Mouse (Mus musculus) mesoderm, embryonic 11.5 days (tissue): Measurements from ENCODE around the gene Lipe.

Experiments
- DNase-seq: peaks from one replicate; pipeline ENCODE4 v3.0.0-alpha.2; 2012; ENCODE audit warnings: low read depth, low spot score

Lipe gene

DNA sequence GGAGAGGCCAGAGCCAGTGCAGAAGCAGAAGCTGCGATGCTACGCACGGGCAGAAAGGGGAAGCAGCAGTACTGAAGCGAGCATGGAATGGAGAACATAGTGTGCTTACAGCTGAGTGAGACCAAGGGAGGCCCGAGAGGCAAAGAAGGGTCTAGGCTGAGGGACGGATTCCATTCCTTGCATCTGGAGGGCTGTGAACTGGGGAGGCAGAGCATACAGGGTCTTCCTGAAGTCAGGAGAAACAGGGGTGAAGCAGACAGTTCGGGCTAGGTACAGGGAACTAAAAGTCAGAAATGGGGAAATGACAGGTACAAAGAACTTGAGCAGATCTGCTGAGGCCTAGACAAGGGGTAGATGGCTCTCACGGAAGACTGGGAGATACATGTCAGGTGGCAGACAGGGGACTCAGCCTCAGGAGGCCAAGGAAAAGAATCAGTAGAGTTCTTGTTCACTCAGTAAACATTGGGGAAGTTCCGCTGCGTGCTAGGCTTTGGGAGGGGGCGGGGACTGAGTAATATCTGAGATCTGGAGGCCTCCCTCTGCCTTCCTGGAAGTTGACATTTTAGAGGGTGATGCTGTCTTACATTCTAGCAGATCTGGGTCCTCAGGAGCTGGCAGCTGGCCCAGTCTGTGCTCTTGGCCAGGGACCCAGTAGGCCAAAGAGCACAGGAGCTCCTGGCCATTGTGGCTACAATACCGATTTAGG lies 12.5 kb downstream of the Lipe start:
- DNase-seq, result no peak

DNA sequence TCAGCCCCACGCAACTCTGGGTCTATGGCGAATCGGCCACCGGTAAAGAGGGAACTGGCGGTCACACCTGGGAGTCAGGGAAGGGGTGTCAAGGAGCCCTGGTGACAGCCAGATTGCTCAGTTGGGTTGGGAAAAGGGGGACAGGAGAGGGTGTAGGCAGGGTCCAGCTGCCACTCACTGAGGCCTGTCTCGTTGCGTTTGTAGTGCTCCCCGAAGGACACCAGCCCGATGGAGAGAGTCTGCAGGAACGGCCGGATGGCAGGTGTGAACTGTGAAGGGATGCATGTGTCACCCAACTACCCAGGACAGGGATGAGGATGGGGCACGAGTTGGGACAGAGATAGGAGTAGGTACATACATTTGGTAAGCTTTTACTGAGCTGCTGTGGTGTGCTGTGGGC lies 13.3 kb downstream of the Lipe start:
- DNase-seq, result no peak

GRCm38 (mm10) chr7:25384818-25385217 lies 13.7 kb downstream of the Lipe start:
- no peak for DNase-seq

GRCm38 (mm10) chr7:25384318-25384717 lies 14.2 kb downstream of the Lipe start:
- DNase-seq, result no peak

DNA sequence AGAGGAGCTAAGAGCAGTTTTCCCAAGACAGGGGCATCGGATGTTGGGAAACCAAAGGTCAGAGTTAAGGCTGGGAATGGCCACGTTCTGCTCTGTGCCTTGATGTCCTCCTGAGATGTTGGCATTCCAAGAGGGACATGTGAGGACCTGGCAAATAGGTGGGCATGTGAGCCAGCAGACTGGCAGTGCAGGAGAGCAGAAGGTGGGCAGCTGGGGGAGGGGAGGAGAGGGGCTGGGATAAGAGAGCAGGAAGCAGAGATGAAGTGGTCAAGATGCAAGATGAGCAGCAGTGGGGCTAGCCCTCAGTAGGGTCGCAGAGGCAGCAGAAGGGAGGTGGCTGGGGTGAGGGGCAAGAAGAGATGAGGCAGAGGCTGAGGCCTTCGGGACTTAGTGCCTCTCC lies 14.6 kb downstream of the Lipe start:
- no peak for DNase-seq

- DNase-seq, result no peak
Measured at GRCm38 (mm10) chr7:25383385-25383784, 15.1 kb downstream of the Lipe start.

GRCm38 (mm10) chr7:25382541-25382940 lies 16.0 kb downstream of the Lipe start:
- no peak for DNase-seq

GRCm38 (mm10) chr7:25381284-25381680 lies 17.2 kb downstream of the Lipe start:
- DNase-seq, result no peak

- DNase-seq, result no peak
Measured at GRCm38 (mm10) chr7:25380392-25381283, 17.9 kb downstream of the Lipe start.

GRCm38 (mm10) chr7:25379551-25380351 lies 18.8 kb downstream of the Lipe start:
- DNase-seq, result peak; percentile 70

DNA sequence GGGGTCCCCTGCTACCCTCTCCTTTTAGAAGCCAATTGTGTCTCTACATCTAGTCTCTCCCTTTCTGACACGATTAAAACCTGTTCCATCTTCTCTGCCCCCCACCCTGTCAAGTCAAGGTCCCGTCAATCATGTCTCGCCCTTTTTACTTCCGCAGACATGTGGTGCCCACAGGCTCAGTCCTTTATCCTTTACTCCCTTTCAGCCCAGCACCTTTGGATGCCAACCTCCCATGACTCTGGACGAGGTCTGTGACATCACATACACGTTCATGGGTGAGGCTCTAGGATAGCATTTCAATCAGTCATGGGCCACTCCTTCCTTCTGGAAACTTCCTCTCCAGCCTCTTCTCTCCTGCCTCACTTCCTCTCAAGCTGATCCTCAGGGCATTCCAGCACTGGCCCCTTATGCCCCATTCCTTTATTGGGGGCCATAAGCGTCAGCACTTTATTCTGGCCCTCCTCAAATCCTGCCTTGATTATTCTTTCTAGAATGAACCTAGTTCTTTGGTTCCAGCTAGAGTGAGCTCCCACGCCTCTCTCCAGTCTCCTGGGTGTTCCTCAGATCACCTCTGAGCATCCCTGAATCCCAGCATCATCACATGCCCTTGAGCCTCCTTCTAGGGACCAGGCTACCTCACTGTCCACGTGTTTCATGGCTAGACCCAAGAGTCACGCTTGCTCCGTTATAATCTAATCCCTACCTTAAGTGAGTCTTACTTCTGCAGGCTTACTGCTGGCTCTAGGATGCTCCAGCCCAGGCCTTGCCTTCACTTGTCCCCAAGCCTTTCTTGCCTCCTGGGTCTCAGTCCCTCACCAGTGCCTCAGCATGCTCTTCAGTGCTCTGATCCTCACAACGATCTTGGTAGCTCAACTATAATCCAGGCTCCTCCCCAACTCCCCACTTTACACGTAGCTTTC lies 20.1 kb downstream of the Lipe start:
- no peak for DNase-seq

- DNase-seq, result no peak
Measured at GRCm38 (mm10) chr7:25377100-25377700, 21.3 kb downstream of the Lipe start.

- DNase-seq, result peak; percentile 77
Measured at GRCm38 (mm10) chr7:25376556-25376955, 22.0 kb downstream of the Lipe start.

DNA sequence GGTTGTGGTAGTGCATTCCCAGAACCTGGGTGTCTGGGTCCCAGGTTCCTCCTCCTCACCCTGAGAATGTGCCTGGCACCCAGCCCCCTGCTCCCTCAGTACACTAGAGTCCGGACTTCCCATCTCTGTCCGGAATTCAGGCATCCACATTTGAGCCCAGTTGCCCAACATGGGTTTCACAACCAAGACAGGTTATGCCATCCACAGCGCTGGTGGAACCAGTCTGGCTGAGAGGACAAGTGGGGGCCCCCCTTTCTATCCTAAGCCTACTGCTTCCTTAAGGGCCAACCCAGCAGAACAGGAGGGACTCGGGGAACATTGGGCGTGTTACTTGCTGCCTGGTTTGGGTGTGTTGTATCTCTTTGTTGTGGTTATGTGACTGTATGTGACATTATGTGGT lies 26.1 kb downstream of the Lipe start:
- no peak for DNase-seq

DNA sequence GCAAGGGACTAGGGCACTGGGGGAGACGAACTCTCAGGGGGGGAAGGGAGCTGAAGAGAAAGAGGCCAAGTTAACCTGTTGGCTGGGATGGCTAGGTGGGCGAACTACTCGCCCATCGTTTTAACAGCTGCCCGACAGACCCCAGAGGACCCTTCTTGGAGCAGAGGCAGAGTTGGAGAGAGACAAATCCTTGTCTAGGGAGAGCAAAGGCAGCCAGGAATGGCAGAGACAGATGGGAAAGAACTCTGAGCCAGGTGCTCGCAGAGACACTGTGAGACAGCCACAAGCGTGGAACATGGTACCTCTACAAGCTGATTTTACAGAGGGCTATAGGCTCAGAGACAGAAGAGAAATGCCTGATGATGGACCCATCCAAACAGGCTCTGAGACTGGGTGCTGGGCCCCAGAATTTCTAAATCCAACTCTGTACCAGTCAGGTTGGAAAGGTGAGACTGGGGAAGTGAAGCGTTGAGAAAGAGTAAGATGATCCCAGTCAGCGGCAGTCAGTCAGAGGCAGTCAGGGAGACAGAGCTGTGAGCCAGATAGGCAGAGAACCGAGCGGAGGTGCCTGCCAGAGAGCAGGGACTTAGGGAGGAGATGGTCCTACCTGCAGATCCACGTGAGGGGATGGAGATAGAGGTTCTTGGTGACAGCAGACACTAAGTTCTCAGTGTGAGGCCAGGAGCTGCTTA lies 29.3 kb downstream of the Lipe start, which contains the start of gene Cnfn:
Gene Cnfn (minus strand): TSS at position 667 of the 692 bp plus-strand sequence.
- no peak for DNase-seq

GRCm38 (mm10) chr7:25368333-25368732 lies 30.2 kb downstream of the Lipe start:
- no peak for DNase-seq

DNA sequence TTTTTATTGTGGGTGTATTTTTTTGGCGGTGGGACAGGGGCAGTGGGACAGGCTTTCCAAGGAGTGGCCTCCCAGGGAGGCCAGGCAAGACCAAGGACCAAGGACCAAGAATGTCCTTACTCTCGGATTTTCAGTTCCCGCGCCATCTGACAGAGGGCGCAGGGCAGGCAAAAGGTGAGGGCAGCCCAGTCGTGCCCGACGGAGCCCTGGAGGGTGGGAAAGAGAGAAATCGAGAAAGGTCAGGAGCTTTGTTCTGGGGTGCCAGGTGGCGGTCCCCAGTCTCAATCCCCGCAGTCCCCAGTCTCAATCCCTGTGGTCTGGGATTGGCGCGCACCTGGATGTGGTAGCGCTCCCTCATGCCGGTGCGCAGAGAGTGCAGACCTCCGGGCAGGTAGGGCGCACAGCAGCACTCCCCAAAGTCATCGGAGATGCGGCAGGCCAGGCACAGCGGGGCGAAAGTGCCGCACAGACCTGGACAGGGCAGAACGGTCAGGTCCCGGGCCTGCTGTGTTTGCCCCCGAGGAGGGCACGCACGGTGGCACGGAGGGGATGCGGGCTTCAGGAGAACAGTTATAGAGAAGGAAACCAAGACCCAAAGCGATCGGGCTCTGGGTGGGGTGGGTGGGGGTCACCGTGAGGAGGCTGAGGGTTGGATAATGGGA lies 30.7 kb downstream of the Lipe start:
- no peak for DNase-seq

- DNase-seq, result peak; percentile 55
Measured at GRCm38 (mm10) chr7:25365937-25366625, 32.4 kb downstream of the Lipe start.

DNA sequence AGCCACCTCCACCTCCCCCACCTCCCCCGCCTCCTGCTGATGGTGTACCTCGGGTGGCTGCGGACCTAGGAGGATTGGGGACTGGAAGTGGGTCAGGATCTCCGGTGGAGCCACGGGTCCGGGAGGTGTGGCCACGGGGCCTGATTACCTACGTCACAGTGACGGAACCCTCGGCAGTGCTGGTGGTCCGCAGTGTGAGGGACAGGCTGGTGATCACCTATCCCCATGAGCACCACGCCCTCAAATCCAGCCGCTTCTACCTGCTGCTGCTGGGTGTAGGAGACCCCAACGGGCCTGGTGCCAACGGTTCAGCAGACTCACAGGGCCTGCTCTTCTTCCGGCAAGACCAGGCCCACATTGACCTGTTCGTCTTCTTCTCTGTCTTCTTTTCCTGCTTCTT lies 34.9 kb downstream of the Lipe start:
- DNase-seq, result no peak
